Mouse (Mus musculus) heart, adult 2 months (tissue): ENCODE results near the gene Carm1.

Experiments used
- CTCF ChIP-seq: fragments of 200-600 bp; IDR thresholded peaks from 2 replicates; pipeline ENCODE4 v1.8.1; 2022; ENCODE audit warnings: antibody characterized with exemption, mild to moderate bottlenecking, moderate library complexity
- EP300 ChIP-seq: fragments of 200-500 bp; IDR thresholded peaks from 2 replicates; pipeline ENCODE4 v1.6.1; 2011; ENCODE audit warnings: low read depth, low read length, control low read depth; ENCODE audit not compliant: insufficient read depth
- POLR2A ChIP-seq: fragments of 200-500 bp; IDR thresholded peaks from 2 replicates; pipeline ENCODE4 v1.6.1; 2011; ENCODE audit warnings: mild to moderate bottlenecking, low read depth, low read length, control low read depth; ENCODE audit not compliant: insufficient read depth

DNA sequence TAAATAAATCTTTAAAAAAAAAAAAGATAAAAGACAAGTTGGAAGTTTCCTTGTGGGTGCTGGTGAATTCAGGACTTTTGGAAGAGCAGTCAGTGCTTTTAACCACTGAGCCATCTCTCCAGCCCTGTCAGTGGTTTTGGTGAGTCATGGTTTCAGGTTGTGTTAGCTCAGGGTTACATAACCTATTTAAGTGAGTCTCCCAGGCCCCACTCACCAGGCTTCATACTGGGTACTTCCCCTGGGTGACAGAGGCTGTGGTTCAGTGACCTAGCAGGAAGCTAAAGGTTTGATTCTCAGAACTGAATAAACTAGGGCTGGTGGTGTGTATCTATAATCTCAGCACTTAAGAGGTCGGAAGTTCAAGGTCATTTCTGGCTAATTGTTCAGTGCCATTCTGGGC is 63.2 kb downstream of the Carm1 start:
- TF ChIP-seq POLR2A (no peak), CTCF (no peak), EP300 (no peak)
